Mouse (Mus musculus): ENCODE data around the gene Galk2. TPM values are rescaled to one million over a fixed set of nuclear protein-coding genes. Genes with fewer than 3 reads are reported as not detected.

Gene Galk2
- total RNA-seq, 2 experiments from 2014 or later = 3.3 to 10.3 TPM

Other genes with a start within 250 kb of the Galk2 start
- gene Cep152, start 234.0 kb upstream of the Galk2 start, total RNA-seq (2014; fragmentation: Nextera tagmentation) = 13.5 and 14.4 TPM in 2 replicates
- 19.9 and 21.0 TPM in 2 replicates for gene Cep152, start 234.0 kb upstream of the Galk2 start, total RNA-seq (2017)
- 56.0 and 59.1 TPM in 2 replicates for gene Eid1, start 186.0 kb upstream of the Galk2 start, total RNA-seq (2014; fragmentation: Nextera tagmentation)
- gene Eid1, start 186.0 kb upstream of the Galk2 start, total RNA-seq (2017) = 131 and 165 TPM in 2 replicates
- 0.98 and 3.3 TPM in 2 replicates for gene Shc4, start 135.0 kb upstream of the Galk2 start, total RNA-seq (2014; fragmentation: Nextera tagmentation)
- gene Shc4, start 135.0 kb upstream of the Galk2 start, total RNA-seq (2017) = 1.0 and 1.2 TPM in 2 replicates
- gene Secisbp2l, start 76.2 kb upstream of the Galk2 start, total RNA-seq (2014; fragmentation: Nextera tagmentation) = 10.5 and 18.0 TPM in 2 replicates
- gene Secisbp2l, start 76.2 kb upstream of the Galk2 start, total RNA-seq (2017) = 11.5 and 13.8 TPM in 2 replicates
- 82.2 and 102 TPM in 2 replicates for gene Cops2, start within 50 bp of the Galk2 start, total RNA-seq (2014; fragmentation: Nextera tagmentation)
- 156 and 313 TPM in 2 replicates for gene Cops2, start within 50 bp of the Galk2 start, total RNA-seq (2017)
- gene Fgf7, start 175.5 kb downstream of the Galk2 start, total RNA-seq (2014; fragmentation: Nextera tagmentation) = not detected in 2 replicates
- gene Fgf7, start 175.5 kb downstream of the Galk2 start, total RNA-seq (2017) = not detected in 2 replicates

Data from megakaryocyte-erythroid progenitor cell, adult 5-6 weeks (primary cell).